Mouse (Mus musculus): ENCODE data around the gene Adat2. TPM values are rescaled to one million over a fixed set of nuclear protein-coding genes. Genes with fewer than 3 reads are reported as not detected.

Gene Adat2
- polyA plus RNA-seq, 1 experiment from 2014 or later: 5.2 TPM

GRCm38 (mm10) chr10:13566393-13566792, 13.7 kb downstream of the Adat2 start:
- Histone ChIP-seq H3K4me1 (peaks cover 6% of the 10 kb centered on the region), H3K9me3 (no peaks in the 10 kb centered on the region), H3K36me3 (replicated peaks) (peaks cover 29% of the 10 kb centered on the region), H3K4me3 (no peak overlapping the region), H3K27ac (replicated peaks) (no peak overlapping the region), H3K27me3 (replicated peaks; ENCODE audit: low read depth, poor library complexity, severe bottlenecking) (0 out of 2 replicates have a peak, but pooled peaks cover 5% of the 10 kb centered on the region)
- DNase-seq (ENCODE audit: low spot score): no peak
- WGBS: 59% methylated on average over 13 of the region's 13 CpGs

- no peak for DNase-seq (ENCODE audit: low spot score)
- Histone ChIP-seq H3K36me3 (replicated peaks) (no peaks in the 10 kb centered on the region), H3K27ac (replicated peaks) (no peak overlapping the region), H3K4me1 (peaks cover 6% of the 10 kb centered on the region), H3K4me3 (no peak overlapping the region), H3K27me3 (replicated peaks; ENCODE audit: low read depth, poor library complexity, severe bottlenecking) (peaks cover 5% of the 10 kb centered on the region; the same call in 1 of the 2 replicates), H3K9me3 (no peaks in the 10 kb centered on the region)
- WGBS: 42% methylated on average over 7 of the region's 7 CpGs
These were observed 17.1 kb downstream of the Adat2 start for GRCm38 (mm10) chr10:13569818-13570217.

- no peak overlapping the region for H3K27ac ChIP-seq (replicated peaks)
- H3K4me1 ChIP-seq: peaks cover 6% of the 10 kb centered on the region
- DNase-seq (ENCODE audit: low spot score): no peak
- H3K9me3 ChIP-seq: no peaks in the 10 kb centered on the region
- no peaks in the 10 kb centered on the region for H3K36me3 ChIP-seq (replicated peaks)
- no peak overlapping the region for H3K4me3 ChIP-seq
- WGBS: 77% methylated on average over 9 of the region's 9 CpGs
- peaks cover 2% of the 10 kb centered on the region; the same call in 1 of the 2 replicates for H3K27me3 ChIP-seq (replicated peaks; ENCODE audit: low read depth, poor library complexity, severe bottlenecking)
These were observed 18.2 kb downstream of the Adat2 start for GRCm38 (mm10) chr10:13570697-13571538.

- WGBS: 73% methylated on average over 10 of the region's 10 CpGs
- DNase-seq (ENCODE audit: low spot score): no peak
- no peaks in the 10 kb centered on the region for H3K9me3 ChIP-seq
- H3K27ac ChIP-seq (replicated peaks): no peak overlapping the region
- no peak overlapping the region for H3K4me3 ChIP-seq
- H3K36me3 ChIP-seq (replicated peaks): no peaks in the 10 kb centered on the region
- peaks cover 6% of the 10 kb centered on the region for H3K4me1 ChIP-seq
- no peaks in the 10 kb centered on the region; the same call in 1 of the 2 replicates for H3K27me3 ChIP-seq (replicated peaks; ENCODE audit: low read depth, poor library complexity, severe bottlenecking)
These were observed 19.3 kb downstream of the Adat2 start for GRCm38 (mm10) chr10:13572003-13572402.

- Histone ChIP-seq H3K27me3 (replicated peaks; ENCODE audit: low read depth, poor library complexity, severe bottlenecking) (no peaks in the 10 kb centered on the region; the same call in 1 of the 2 replicates), H3K4me3 (no peak overlapping the region), H3K9me3 (no peaks in the 10 kb centered on the region), H3K27ac (replicated peaks) (no peak overlapping the region), H3K4me1 (peaks cover 6% of the 10 kb centered on the region), H3K36me3 (replicated peaks) (no peaks in the 10 kb centered on the region)
- no peak for DNase-seq (ENCODE audit: low spot score)
- 92% methylated on average over 6 of the region's 6 CpGs for WGBS
These were observed 19.7 kb downstream of the Adat2 start for GRCm38 (mm10) chr10:13572410-13572809.

GRCm38 (mm10) chr10:13577123-13577522, 24.4 kb downstream of the Adat2 start:
- no peaks in the 10 kb centered on the region for H3K4me1 ChIP-seq
- 85% methylated on average over 7 of the region's 7 CpGs for WGBS
- no peak for DNase-seq (ENCODE audit: low spot score)

GRCm38 (mm10) chr10:13587914-13588313, 35.2 kb downstream of the Adat2 start:
- Histone ChIP-seq H3K36me3 (replicated peaks) (no peaks in the 10 kb centered on the region), H3K27ac (replicated peaks) (no peak overlapping the region), H3K27me3 (replicated peaks; ENCODE audit: low read depth, poor library complexity, severe bottlenecking) (no peaks in the 10 kb centered on the region), H3K4me1 (no peaks in the 10 kb centered on the region), H3K4me3 (no peak overlapping the region), H3K9me3 (no peaks in the 10 kb centered on the region)
- DNase-seq (ENCODE audit: low spot score): no peak
- WGBS: 79% methylated on average over 2 of the region's 2 CpGs

More at GRCm38 (mm10) chr10:13577123-13577522, 24.4 kb downstream of the Adat2 start:
- H3K27ac ChIP-seq (replicated peaks): no peak overlapping the region
- H3K36me3 ChIP-seq (replicated peaks): no peaks in the 10 kb centered on the region
- H3K27me3 ChIP-seq (replicated peaks; ENCODE audit: low read depth, poor library complexity, severe bottlenecking): no peaks in the 10 kb centered on the region
- no peaks in the 10 kb centered on the region for H3K9me3 ChIP-seq
- H3K4me3 ChIP-seq: no peak overlapping the region

- no peak overlapping the region for H3K27ac ChIP-seq (replicated peaks)
- no peaks in the 10 kb centered on the region for H3K9me3 ChIP-seq
- WGBS: 90% methylated on average over 10 of the region's 10 CpGs
- no peaks in the 10 kb centered on the region for H3K36me3 ChIP-seq (replicated peaks)
- no peaks in the 10 kb centered on the region for H3K27me3 ChIP-seq (replicated peaks; ENCODE audit: low read depth, poor library complexity, severe bottlenecking)
- no peak for DNase-seq (ENCODE audit: low spot score)
- H3K4me1 ChIP-seq: no peaks in the 10 kb centered on the region
- H3K4me3 ChIP-seq: no peak overlapping the region
These were observed 39.5 kb downstream of the Adat2 start for GRCm38 (mm10) chr10:13592196-13592595.

- Histone ChIP-seq H3K9me3 (no peaks in the 10 kb centered on the region), H3K27me3 (replicated peaks; ENCODE audit: low read depth, poor library complexity, severe bottlenecking) (no peaks in the 10 kb centered on the region), H3K36me3 (replicated peaks) (no peaks in the 10 kb centered on the region), H3K4me3 (no peak overlapping the region), H3K4me1 (no peaks in the 10 kb centered on the region), H3K27ac (replicated peaks) (no peak overlapping the region)
- no peak for DNase-seq (ENCODE audit: low spot score)
- WGBS: 89% methylated on average over 3 of the region's 3 CpGs
These were observed 40.8 kb downstream of the Adat2 start for GRCm38 (mm10) chr10:13593529-13593928.

- H3K36me3 ChIP-seq (replicated peaks): no peaks in the 10 kb centered on the region
- no peaks in the 10 kb centered on the region for H3K27me3 ChIP-seq (replicated peaks; ENCODE audit: low read depth, poor library complexity, severe bottlenecking)
- WGBS: 40% methylated on average over 3 of the region's 3 CpGs
- no peaks in the 10 kb centered on the region for H3K4me1 ChIP-seq
- H3K4me3 ChIP-seq: no peak overlapping the region
- H3K27ac ChIP-seq (replicated peaks): no peak overlapping the region
- 0 out of 2 replicates have a peak, but pooled peaks cover 2% of the 10 kb centered on the region for H3K9me3 ChIP-seq
- DNase-seq (ENCODE audit: low spot score): no peak
These were observed 43.4 kb downstream of the Adat2 start for GRCm38 (mm10) chr10:13596073-13596472.

- 83% methylated on average over 9 of the region's 9 CpGs for WGBS
- Histone ChIP-seq H3K4me3 (no peak overlapping the region), H3K27me3 (replicated peaks; ENCODE audit: low read depth, poor library complexity, severe bottlenecking) (no peaks in the 10 kb centered on the region), H3K4me1 (no peaks in the 10 kb centered on the region), H3K27ac (replicated peaks) (no peak overlapping the region), H3K36me3 (replicated peaks) (no peaks in the 10 kb centered on the region), H3K9me3 (0 out of 2 replicates have a peak, but pooled peaks cover 2% of the 10 kb centered on the region)
- no peak for DNase-seq (ENCODE audit: low spot score)
These were observed 44.2 kb downstream of the Adat2 start for GRCm38 (mm10) chr10:13596866-13597265.

- DNase-seq (ENCODE audit: low spot score): no peak
- no peaks in the 10 kb centered on the region for H3K4me1 ChIP-seq
- 0 out of 2 replicates have a peak, but pooled peaks cover 2% of the 10 kb centered on the region for H3K9me3 ChIP-seq
- no peak overlapping the region for H3K27ac ChIP-seq (replicated peaks)
- WGBS: 83% methylated on average over 8 of the region's 8 CpGs
- no peaks in the 10 kb centered on the region for H3K36me3 ChIP-seq (replicated peaks)
- H3K27me3 ChIP-seq (replicated peaks; ENCODE audit: low read depth, poor library complexity, severe bottlenecking): no peaks in the 10 kb centered on the region
- no peak overlapping the region for H3K4me3 ChIP-seq
These were observed 44.8 kb downstream of the Adat2 start for GRCm38 (mm10) chr10:13597491-13597890.

- Histone ChIP-seq H3K27ac (replicated peaks) (no peak overlapping the region), H3K4me1 (no peaks in the 10 kb centered on the region), H3K36me3 (replicated peaks) (no peaks in the 10 kb centered on the region), H3K4me3 (no peak overlapping the region), H3K9me3 (0 out of 2 replicates have a peak, but pooled peaks cover 2% of the 10 kb centered on the region), H3K27me3 (replicated peaks; ENCODE audit: low read depth, poor library complexity, severe bottlenecking) (no peaks in the 10 kb centered on the region)
- WGBS: 57% methylated on average over 2 of the region's 2 CpGs
- DNase-seq (ENCODE audit: low spot score): no peak
These were observed 48.2 kb downstream of the Adat2 start for GRCm38 (mm10) chr10:13600926-13601325.

Measured in embryonic facial prominence, embryonic 10.5 days (tissue).